10 mouse cellular contexts compared by ENCODE assay signal in genomic region chr11:105456497-105456907, GRCm38 (mm10). TPM values are rescaled to one million over a fixed set of nuclear protein-coding genes. Genes with fewer than 3 reads are reported as not detected.
DNase-seq lines count a peak whose midpoint lies in the region; ATAC-seq and TF ChIP-seq lines count a peak whose summit lies in the region.
"Had no signal": no experiment of that assay in that cellular context is flagged by ENCODE, and none has a peak within 500 bp of the region (broad histone marks: within the 10 kb centered on the region; RNA-seq: fewer than 3 reads in every experiment).

Gene March10, minus strand, starts transcription at chr11:105456735.

- no peaks in the 10 kb centered on the region for H3K4me1 ChIP-seq in kidney, adult 2 months (ENCODE audit: control insufficient read depth, insufficient read depth, low read length)
- H3K4me1 ChIP-seq in hindbrain, postnatal 0 days (ENCODE audit: insufficient read depth, low read length) = peaks cover 9% of the 10 kb centered on the region
- H3K4me1 ChIP-seq in limb, embryonic 12.5 days (replicated peaks) = peaks cover 15% of the 10 kb centered on the region

- ATAC-seq in hindbrain, postnatal 0 days = peak; percentile 94
- ATAC-seq in limb, embryonic 12.5 days (ENCODE audit: insufficient number of reproducible peaks, insufficient read depth, low FRiP score, low TSS enrichment, low read depth) = peak; percentile 56; the same call in 1 of the 2 replicates

- H3K4me3 ChIP-seq in kidney, adult 2 months (ENCODE audit: insufficient read depth, low read depth, low read length) = peak within 1 kb of the TSS; percentile 15; the same call in 1 of the 2 replicates
- H3K4me3 ChIP-seq in hindbrain, postnatal 0 days (ENCODE audit: low read length) = peak within 1 kb of the TSS; percentile 46
- peak within 1 kb of the TSS; percentile 55 for H3K4me3 ChIP-seq in limb, embryonic 12.5 days (replicated peaks)

- no peak for DNase-seq in kidney, adult 2 months
- no peak for DNase-seq in kidney, adult 11 months
- peak; percentile 9 for DNase-seq in cerebellum, adult 9-10 months
- peak; percentile 25 for DNase-seq in forelimb bud, embryonic 11.5 days (ENCODE audit: low read depth, low spot score)
- peak; percentile 90 for DNase-seq in hindbrain, postnatal 0 days (ENCODE audit: low spot score)
- DNase-seq in ovary, postnatal 14 days (ENCODE audit: low spot score) = peak; percentile 33
- DNase-seq in thymus, postnatal 0 days (ENCODE audit: low spot score) = no peak

- H3K9me3 ChIP-seq in hindbrain, postnatal 0 days (ENCODE audit: low read length) = no peaks in the 10 kb centered on the region
- H3K9me3 ChIP-seq in limb, embryonic 12.5 days = no peaks in the 10 kb centered on the region

- no peak for TF ChIP-seq POLR2A in kidney, adult 2 months (IDR thresholded peaks at IDR 0.05; ENCODE audit: low read depth, low read length)

- H3K9ac ChIP-seq in hindbrain, postnatal 0 days (replicated peaks; ENCODE audit: low read length) = peak within 1 kb of the TSS; percentile 35
- H3K9ac ChIP-seq in limb, embryonic 12.5 days (replicated peaks) = peak within 1 kb of the TSS; percentile 61

- H3K27me3 ChIP-seq in kidney, adult 2 months (replicated peaks; ENCODE audit: control insufficient read depth, insufficient read depth, low read length) = peaks cover 2% of the 10 kb centered on the region; the same call in 1 of the 2 replicates
- H3K27me3 ChIP-seq in hindbrain, postnatal 0 days (ENCODE audit: insufficient read depth, low read length) = no peaks in the 10 kb centered on the region
- H3K27me3 ChIP-seq in limb, embryonic 12.5 days = peaks cover 11% of the 10 kb centered on the region; the same call in 1 of the 2 replicates
- H3K27me3 ChIP-seq: CH12.LX had no signal

- no peak for TF ChIP-seq CTCF in kidney, adult 2 months (conservative IDR thresholded peaks at IDR 0.05; ENCODE audit: insufficient read depth, insufficient read length, low read depth, low read length)
- TF ChIP-seq CTCF in hindbrain, postnatal 0 days (IDR thresholded peaks at IDR 0.05; ENCODE audit: low read depth) = no peak

- H3K36me3 ChIP-seq in kidney, adult 2 months (ENCODE audit: control insufficient read depth, insufficient read depth, low read length) = no peaks in the 10 kb centered on the region
- no peaks in the 10 kb centered on the region for H3K36me3 ChIP-seq in hindbrain, postnatal 0 days (ENCODE audit: insufficient read depth, low read length)
- no peaks in the 10 kb centered on the region for H3K36me3 ChIP-seq in limb, embryonic 12.5 days

- 7% methylated on average over 35 of the region's 35 CpGs for WGBS in kidney, adult 2 months
- WGBS in hindbrain, postnatal 0 days = under 1% methylated on average over 35 of the region's 35 CpGs
- WGBS in limb, embryonic 12.5 days = 2% methylated on average over 35 of the region's 35 CpGs

- H3K4me2 ChIP-seq in hindbrain, postnatal 0 days (ENCODE audit: low read depth, low read length) = peak within 1 kb of the TSS; percentile 73
- peak within 1 kb of the TSS; percentile 94 for H3K4me2 ChIP-seq in limb, embryonic 12.5 days

- no peak within 1 kb of the TSS for H3K27ac ChIP-seq in kidney, adult 2 months (ENCODE audit: insufficient read depth, low read depth, low read length)
- H3K27ac ChIP-seq in hindbrain, postnatal 0 days = peak within 1 kb of the TSS; percentile 79
- no peak within 1 kb of the TSS for H3K27ac ChIP-seq in limb, embryonic 12.5 days

RNA-seq across cellular contexts. Expression of gene March10, which starts in this region (rescaled TPM):
- 1.5 and 1.8 TPM in 2 replicates for polyA plus RNA-seq in kidney, adult 2 months (2012; rRNA removed)
- 0.52 and 1.2 TPM in 2 replicates for total RNA-seq in hindbrain, postnatal 0 days (2014; rRNA removed)
- 0.52 and 0.58 TPM in 2 replicates for polyA plus RNA-seq in hindbrain, postnatal 0 days (2015; fragmentation: Nextera tagmentation; extraction: Ambion mirVana)
- polyA plus RNA-seq in limb, embryonic 12.5 days (2016; fragmentation: Nextera tagmentation; extraction: Ambion mirVana) = 0.32 TPM in 1 of 2 replicates, not detected in the other
- not detected in 2 replicates for polyA plus RNA-seq in thymus, postnatal 0 days (2015; fragmentation: Nextera tagmentation; extraction: Ambion mirVana)
- total RNA-seq: CH12.LX had no signal
- polyA plus RNA-seq: large intestine, adult 2 months had no signal

Comparison
In these comparisons a context has a peak if more than half of its experiments do, and no peak if none do; other contexts are left out.
1. Peak in ATAC-seq, H3K4me3 ChIP-seq, H3K9ac ChIP-seq and H3K4me2 ChIP-seq in limb, embryonic 12.5 days; RNA of the gene not detected or under 1 TPM.
2. DNase-seq: peak in cerebellum, adult 9-10 months (single experiment), forelimb bud, embryonic 11.5 days (single experiment), hindbrain, postnatal 0 days (single experiment) and ovary, postnatal 14 days (single experiment); none in kidney, adult 2 months (single experiment), kidney, adult 11 months (single experiment) and thymus, postnatal 0 days (single experiment).
3. Peak in every context shown above with its lines, with median percentiles within 50 percentile points of each other: H3K4me3 ChIP-seq.